Mouse (Mus musculus) urinary bladder, postnatal 4 days (tissue): ENCODE data around the gene Wdr5b.
A peak's percentile ranks its signal among the peaks of the same experiment; 100 is the strongest.

Source experiments
- DNase-seq, 2 experiments: peaks; one replicate each; pipeline ENCODE4 v3.0.0; 2021 to 2022; ENCODE audit warnings: low spot score in 2 of 2

The Wdr5b gene

GRCm38 (mm10) chr16:36071071-36071449, 30.1 kb downstream of the Wdr5b start:
- DNase-seq, result no peak

GRCm38 (mm10) chr16:36071450-36072379, 30.7 kb downstream of the Wdr5b start, which contains the start of the genes Fam162a and Ccdc58:
Gene Fam162a (minus strand): TSS chr16:36071594.
Gene Ccdc58 (plus strand): TSS chr16:36071685.
- DNase-seq, result peak; percentile 89 to 93

- no peak for DNase-seq
Measured at GRCm38 (mm10) chr16:36072410-36073011, 31.5 kb downstream of the Wdr5b start.

GRCm38 (mm10) chr16:36074772-36075171, 33.8 kb downstream of the Wdr5b start:
- DNase-seq, result no peak

- no peak for DNase-seq
Measured at GRCm38 (mm10) chr16:36079916-36080315, 38.9 kb downstream of the Wdr5b start.

- DNase-seq, result no peak
Measured at GRCm38 (mm10) chr16:36087846-36088245, 46.9 kb downstream of the Wdr5b start.

- no peak for DNase-seq
Measured at GRCm38 (mm10) chr16:36089065-36089464, 48.1 kb downstream of the Wdr5b start.

GRCm38 (mm10) chr16:36089850-36090616, 49.0 kb downstream of the Wdr5b start:
- no peak for DNase-seq

GRCm38 (mm10) chr16:36090785-36091509, 50.0 kb downstream of the Wdr5b start:
- peak in 1 of 2 experiments; percentile 8 for DNase-seq
